Mouse (Mus musculus): Measurements from ENCODE around the gene Gm9. TPM values are rescaled to one million over a fixed set of nuclear protein-coding genes. Genes with fewer than 3 reads are reported as not detected.
A peak's percentile ranks its signal among the peaks of the same experiment; 100 is the strongest.
"Not testable (repeated sequence)": the region's sequence is repeated elsewhere in the genome, so short reads cannot be mapped to it uniquely, and the experiment has no call there.

The Gm9 gene
- total and polyA plus RNA-seq, 2 experiments from 2014 or later = not detected

DNA sequence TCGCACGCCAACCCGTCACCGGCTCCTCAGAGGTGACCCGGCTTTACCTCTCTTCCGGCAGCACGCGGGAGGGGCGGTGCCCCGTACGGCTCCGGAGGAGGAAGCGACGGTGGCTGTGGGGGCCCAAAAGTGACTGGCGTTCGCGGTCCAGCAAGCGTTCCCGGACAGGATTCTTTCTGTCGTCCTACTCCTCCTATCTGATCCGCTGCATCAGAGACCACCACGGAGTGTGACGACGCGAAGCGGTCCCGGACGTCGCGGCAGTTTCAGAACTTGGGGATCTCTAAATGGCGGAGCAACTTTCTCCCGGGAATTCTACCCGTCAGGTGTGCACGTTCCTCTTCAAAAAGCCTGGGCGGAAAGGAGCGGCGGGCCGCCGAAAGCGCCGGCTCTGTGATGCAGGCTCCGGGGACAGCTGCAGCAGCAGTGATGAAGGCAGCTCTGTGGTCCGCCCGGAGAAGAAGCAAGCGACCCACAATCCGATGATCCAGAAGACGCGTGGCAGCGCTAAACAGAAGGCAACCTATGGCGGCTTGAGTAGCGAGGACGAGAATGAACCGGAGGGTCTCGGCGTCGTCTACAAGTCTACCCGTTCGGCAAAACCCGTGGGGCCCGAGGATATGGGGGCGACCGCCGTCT is 19.6 kb downstream of the Gm9 start, which contains the start of the genes Ndufa1 and Rnf113a1:
Gene Ndufa1, minus strand, starts transcription at position 59 of the 639 bp plus-strand sequence.
Gene Rnf113a1, plus strand, starts transcription at position 141 of the 639 bp plus-strand sequence.
- Histone ChIP-seq H3K9ac (replicated peaks; ENCODE audit: low read depth, low read length) (peak within 1 kb of the TSS; percentile 65), H3K4me1 (ENCODE audit: control insufficient read depth, insufficient read depth) (no peaks in the 10 kb centered on the region), H3K4me2 (ENCODE audit: low read depth, low read length) (peak within 1 kb of the TSS; percentile 80), H3K4me3 (ENCODE audit: low read depth, low read length) (peak within 1 kb of the TSS; percentile 73), H3K27ac (ENCODE audit: low read depth) (peak within 1 kb of the TSS; percentile 57), H3K27me3 (ENCODE audit: control insufficient read depth, insufficient read depth, low read length) (no peaks in the 10 kb centered on the region), H3K9me3 (replicated peaks; ENCODE audit: control insufficient read depth, low read length) (no peaks in the 10 kb centered on the region), H3K36me3 (replicated peaks; ENCODE audit: control insufficient read depth, insufficient read depth, low read length) (no peaks in the 10 kb centered on the region)
- peak; percentile 86 for ATAC-seq (ENCODE audit: insufficient read depth, low read depth)
- no peak for TF ChIP-seq CTCF (IDR thresholded peaks at IDR 0.05; ENCODE audit: low read depth)
- no peak for TF ChIP-seq EP300 (IDR thresholded peaks at IDR 0.05; ENCODE audit: low read depth)
- 20% methylated on average over 62 of the region's 63 CpGs for WGBS
- DNase-seq (ENCODE audit: low spot score) = peak; percentile 43

DNA sequence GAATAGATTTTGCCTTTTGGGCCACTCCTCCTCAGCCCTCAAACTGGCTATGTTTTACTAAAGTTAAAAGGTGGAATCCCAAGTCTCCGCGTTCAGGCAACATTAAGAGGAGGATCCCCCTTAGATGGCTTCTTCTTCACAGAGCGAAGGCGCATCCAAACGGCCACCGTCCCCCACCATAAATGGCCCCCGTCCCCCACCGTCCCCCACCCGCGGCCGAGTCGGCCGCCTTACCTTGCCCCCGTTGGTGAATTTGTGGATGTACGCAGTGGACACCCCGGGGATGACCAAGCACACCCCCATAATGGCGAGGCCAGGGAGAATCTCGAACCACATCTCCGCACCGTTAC is 20.1 kb downstream of the Gm9 start:
- peak overlapping the region; percentile 73 for H3K4me3 ChIP-seq (ENCODE audit: low read depth, low read length)
- no peaks in the 10 kb centered on the region for H3K9me3 ChIP-seq (replicated peaks; ENCODE audit: control insufficient read depth, low read length)
- no peaks in the 10 kb centered on the region for H3K36me3 ChIP-seq (replicated peaks; ENCODE audit: control insufficient read depth, insufficient read depth, low read length)
- H3K4me2 ChIP-seq (ENCODE audit: low read depth, low read length) = peak overlapping the region; percentile 80
- peak overlapping the region; percentile 57 for H3K27ac ChIP-seq (ENCODE audit: low read depth)
- H3K9ac ChIP-seq (replicated peaks; ENCODE audit: low read depth, low read length) = peak overlapping the region; percentile 65
- H3K27me3 ChIP-seq (ENCODE audit: control insufficient read depth, insufficient read depth, low read length) = no peaks in the 10 kb centered on the region
- TF ChIP-seq EP300 (IDR thresholded peaks at IDR 0.05; ENCODE audit: low read depth) = no peak
- TF ChIP-seq CTCF (IDR thresholded peaks at IDR 0.05; ENCODE audit: low read depth) = no peak
- DNase-seq (ENCODE audit: low spot score) = no peak
- WGBS = 14% methylated on average over 16 of the region's 20 CpGs
- H3K4me1 ChIP-seq (ENCODE audit: control insufficient read depth, insufficient read depth) = no peaks in the 10 kb centered on the region
- peak; percentile 45 for ATAC-seq (ENCODE audit: insufficient read depth, low read depth)

DNA sequence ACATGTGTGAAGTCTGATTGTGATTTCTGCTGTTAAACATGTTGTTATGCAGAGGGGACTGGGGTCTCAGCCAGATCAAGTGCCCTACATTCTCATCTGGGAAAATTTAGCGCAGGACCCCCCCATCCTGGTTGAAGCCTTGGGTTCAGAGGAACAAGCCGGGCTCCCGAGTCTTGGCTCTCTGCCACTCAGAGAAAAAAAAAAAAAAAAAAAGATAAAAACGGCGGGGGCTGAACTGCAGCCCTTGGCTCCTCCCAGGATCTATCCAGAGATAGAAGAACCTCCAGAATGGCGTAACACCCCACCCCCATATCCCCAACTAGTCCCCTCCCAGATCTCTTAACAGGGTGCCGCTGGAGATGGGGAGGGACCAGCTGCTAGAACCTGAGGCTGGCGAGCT is 26.4 kb downstream of the Gm9 start:
- H3K4me1 ChIP-seq (ENCODE audit: control insufficient read depth, insufficient read depth); H3K4me3 ChIP-seq (ENCODE audit: low read depth, low read length); ATAC-seq (ENCODE audit: insufficient read depth, low read depth); DNase-seq (ENCODE audit: low spot score); H3K9ac ChIP-seq (replicated peaks; ENCODE audit: low read depth, low read length); H3K9me3 ChIP-seq (replicated peaks; ENCODE audit: control insufficient read depth, low read length); H3K27ac ChIP-seq (ENCODE audit: low read depth); H3K36me3 ChIP-seq (replicated peaks; ENCODE audit: control insufficient read depth, insufficient read depth, low read length); H3K27me3 ChIP-seq (ENCODE audit: control insufficient read depth, insufficient read depth, low read length): not testable (repeated sequence)
- WGBS = 43% methylated on average over 8 of the region's 8 CpGs
- H3K4me2 ChIP-seq (ENCODE audit: low read depth, low read length) = peak overlapping the region; percentile 18; the same call in 1 of the 2 replicates

DNA sequence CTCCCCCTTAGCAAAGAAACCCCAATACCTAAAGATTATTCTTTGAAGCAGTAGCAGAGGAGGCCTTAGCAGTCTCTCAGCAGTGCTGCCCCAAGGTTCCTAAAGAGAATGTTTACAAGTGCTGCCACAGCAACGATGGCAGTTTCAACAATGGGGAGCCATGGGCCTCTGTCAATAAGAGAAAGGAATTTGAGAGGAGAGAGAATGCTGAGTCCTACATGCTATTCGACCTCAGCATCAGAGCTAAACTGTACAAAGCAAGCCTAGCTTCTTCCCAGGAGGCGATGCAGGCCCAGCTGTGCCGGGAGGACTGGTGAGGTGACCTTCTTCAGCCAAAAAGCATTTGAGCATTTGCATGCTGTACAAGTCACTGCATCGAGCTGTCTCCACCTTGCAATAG is 42.1 kb downstream of the Gm9 start, which contains the start of gene Akap14:
Gene Akap14, minus strand, starts transcription at position 101 of the 400 bp plus-strand sequence.
- no peak within 1 kb of the TSS for H3K4me3 ChIP-seq (ENCODE audit: low read depth, low read length)
- no peak within 1 kb of the TSS for H3K9ac ChIP-seq (replicated peaks; ENCODE audit: low read depth, low read length)
- ATAC-seq (ENCODE audit: insufficient read depth, low read depth) = no peak
- 49% methylated on average over 5 of the region's 5 CpGs for WGBS
- H3K9me3 ChIP-seq (replicated peaks; ENCODE audit: control insufficient read depth, low read length) = no peaks in the 10 kb centered on the region
- H3K4me1 ChIP-seq (ENCODE audit: control insufficient read depth, insufficient read depth) = no peaks in the 10 kb centered on the region
- no peak within 1 kb of the TSS for H3K4me2 ChIP-seq (ENCODE audit: low read depth, low read length)
- TF ChIP-seq CTCF (IDR thresholded peaks at IDR 0.05; ENCODE audit: low read depth) = no peak
- TF ChIP-seq EP300 (IDR thresholded peaks at IDR 0.05; ENCODE audit: low read depth) = no peak
- H3K36me3 ChIP-seq (replicated peaks; ENCODE audit: control insufficient read depth, insufficient read depth, low read length) = no peaks in the 10 kb centered on the region
- no peak within 1 kb of the TSS for H3K27ac ChIP-seq (ENCODE audit: low read depth)
- H3K27me3 ChIP-seq (ENCODE audit: control insufficient read depth, insufficient read depth, low read length) = no peaks in the 10 kb centered on the region
- DNase-seq (ENCODE audit: low spot score) = no peak

DNA sequence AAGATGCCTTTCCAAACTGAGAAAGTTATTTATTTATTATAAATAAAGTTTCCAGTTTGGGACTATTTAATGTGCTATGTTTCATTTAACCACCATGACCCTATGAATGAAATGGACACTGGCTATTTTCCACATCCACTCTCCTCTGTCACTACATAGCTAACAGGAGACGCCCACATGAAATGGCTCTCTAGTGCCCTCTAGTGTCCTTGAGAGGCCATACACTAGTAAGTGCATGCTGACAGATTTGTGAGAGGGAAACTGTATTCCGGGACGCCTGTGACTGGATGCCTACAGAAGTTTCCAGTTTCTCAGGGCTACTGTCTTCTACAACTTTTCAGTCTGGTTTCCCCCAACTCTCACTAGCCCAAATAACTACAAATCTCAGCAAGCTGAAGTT is 43.8 kb downstream of the Gm9 start:
- H3K27me3 ChIP-seq (ENCODE audit: control insufficient read depth, insufficient read depth, low read length) = no peaks in the 10 kb centered on the region
- 0 out of 2 replicates have a peak, but pooled peaks have one; percentile 39 for ATAC-seq (ENCODE audit: insufficient read depth, low read depth)
- H3K4me3 ChIP-seq (ENCODE audit: low read depth, low read length) = no peak overlapping the region
- DNase-seq (ENCODE audit: low spot score) = no peak
- H3K9me3 ChIP-seq (replicated peaks; ENCODE audit: control insufficient read depth, low read length) = no peaks in the 10 kb centered on the region
- TF ChIP-seq CTCF (IDR thresholded peaks at IDR 0.05; ENCODE audit: low read depth) = peak; percentile 74
- no peak for TF ChIP-seq EP300 (IDR thresholded peaks at IDR 0.05; ENCODE audit: low read depth)
- H3K4me1 ChIP-seq (ENCODE audit: control insufficient read depth, insufficient read depth) = no peaks in the 10 kb centered on the region
- no peak overlapping the region for H3K9ac ChIP-seq (replicated peaks; ENCODE audit: low read depth, low read length)
- no peak overlapping the region for H3K4me2 ChIP-seq (ENCODE audit: low read depth, low read length)
- no peak overlapping the region for H3K27ac ChIP-seq (ENCODE audit: low read depth)
- no peaks in the 10 kb centered on the region for H3K36me3 ChIP-seq (replicated peaks; ENCODE audit: control insufficient read depth, insufficient read depth, low read length)
- WGBS = 25% methylated on average over 3 of the region's 3 CpGs

DNA sequence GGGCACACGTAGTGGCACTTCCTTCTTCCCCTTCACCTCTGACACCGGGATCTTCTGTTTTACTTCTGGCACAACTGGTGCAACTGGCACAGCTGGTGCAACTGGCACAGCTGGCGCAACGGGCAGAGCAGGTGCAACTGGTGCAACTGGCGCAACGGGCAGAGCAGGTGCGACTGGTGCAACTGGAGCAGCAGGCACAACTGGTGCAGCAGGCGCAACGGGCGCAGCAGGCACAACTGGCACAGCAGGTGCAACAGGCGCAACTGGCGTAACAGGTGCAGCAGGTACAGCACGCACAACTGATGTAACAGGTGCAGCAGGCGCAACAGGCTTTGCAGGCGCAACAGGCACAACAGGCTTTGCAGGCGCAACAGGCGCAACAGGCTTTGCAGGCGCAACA is 47.7 kb downstream of the Gm9 start:
- Histone ChIP-seq H3K27me3 (ENCODE audit: control insufficient read depth, insufficient read depth, low read length) (no peaks in the 10 kb centered on the region), H3K36me3 (replicated peaks; ENCODE audit: control insufficient read depth, insufficient read depth, low read length) (no peaks in the 10 kb centered on the region), H3K4me2 (ENCODE audit: low read depth, low read length) (no peak overlapping the region), H3K4me3 (ENCODE audit: low read depth, low read length) (no peak overlapping the region), H3K9ac (replicated peaks; ENCODE audit: low read depth, low read length) (no peak overlapping the region), H3K27ac (ENCODE audit: low read depth) (no peak overlapping the region), H3K4me1 (ENCODE audit: control insufficient read depth, insufficient read depth) (no peaks in the 10 kb centered on the region), H3K9me3 (replicated peaks; ENCODE audit: control insufficient read depth, low read length) (no peaks in the 10 kb centered on the region)
- TF ChIP-seq CTCF (IDR thresholded peaks at IDR 0.05; ENCODE audit: low read depth) (no peak), EP300 (IDR thresholded peaks at IDR 0.05; ENCODE audit: low read depth) (no peak)
- no peak for ATAC-seq (ENCODE audit: insufficient read depth, low read depth)
- DNase-seq (ENCODE audit: low spot score) = no peak
- WGBS = 80% methylated on average over 18 of the region's 18 CpGs
